Mouse (Mus musculus) thymus, adult 2 months (tissue): ENCODE results near the gene Gm10570. TPM values are rescaled to one million over a fixed set of nuclear protein-coding genes. Genes with fewer than 3 reads are reported as not detected.

ENCODE experiments used
- DNase-seq: peaks from one replicate; pipeline ENCODE4 v3.0.0; 2021
- H3K27ac ChIP-seq: fragments of 200-500 bp; 2 replicates; pipeline ENCODE4 v1.5.1; 2012; ENCODE audit warnings: low read length, control low read depth; ENCODE audit not compliant: control insufficient read depth, insufficient read depth
- H3K27me3 ChIP-seq: fragments of 200-500 bp; 2 replicates; pipeline ENCODE4 v1.6.1; 2012; ENCODE audit warnings: mild to moderate bottlenecking, low read length, moderate library complexity, mixed read lengths; ENCODE audit not compliant: control insufficient read depth, insufficient read depth
- H3K36me3 ChIP-seq: fragments of 200-500 bp; 2 replicates; pipeline ENCODE4 v1.6.1; 2012; ENCODE audit warnings: mild to moderate bottlenecking, low read length, moderate library complexity; ENCODE audit not compliant: control insufficient read depth, insufficient read depth
- H3K4me1 ChIP-seq: fragments of 200-500 bp; replicated peaks from 2 replicates; pipeline ENCODE4 v1.6.1; 2012; ENCODE audit warnings: low read length; ENCODE audit not compliant: control insufficient read depth, insufficient read depth
- H3K4me3 ChIP-seq: fragments of 200-500 bp; 2 replicates; pipeline ENCODE4 v1.5.1; 2012; ENCODE audit warnings: mild to moderate bottlenecking, low read length, control low read depth, moderate library complexity; ENCODE audit not compliant: control insufficient read depth, insufficient read depth
- CTCF ChIP-seq: fragments of 200-500 bp; IDR thresholded peaks from 2 replicates; pipeline ENCODE4 v1.5.1; 2012; ENCODE audit warnings: mild to moderate bottlenecking, control low read depth, low read length, moderate library complexity, borderline replicate concordance; ENCODE audit not compliant: control insufficient read depth, poor library complexity, insufficient read depth; ENCODE audit errors: extremely low read depth
- POLR2A ChIP-seq: fragments of 200-500 bp; IDR thresholded peaks from 2 replicates; pipeline ENCODE4 v1.6.1; 2012; ENCODE audit warnings: mild to moderate bottlenecking, low read length, control low read depth, moderate library complexity; ENCODE audit not compliant: control insufficient read depth, poor library complexity, insufficient read depth; ENCODE audit errors: extremely low read depth
- WGBS: fragments of 180-500 bp; shearing (Covaris S2); methylation state at CpG from one replicate; pipeline ENCODE4 v1.1.7; 2018; 5-methylcytosine and 5-hydroxymethylcytosine counted together
- polyA plus RNA-seq: library from polyadenylated mRNA; depleted of rRNA; stranded (reverse); fragments of >200 nt; gene quantifications from 2 replicates; pipeline ENCODE4 v1.2.3, GENCODE M21; 2012; rRNA removed

The Gm10570 gene
- polyA plus RNA-seq, 1 experiment: not detected

GRCm38 (mm10) chr4:130267069-130267468 is 41.4 kb downstream of the Gm10570 start:
- Histone ChIP-seq H3K27me3 (no peaks in the 10 kb centered on the region), H3K4me3 (no peak overlapping the region), H3K27ac (no peak overlapping the region), H3K36me3 (no peaks in the 10 kb centered on the region), H3K4me1 (no peaks in the 10 kb centered on the region)
- TF ChIP-seq CTCF (no peak), POLR2A (no peak)
- DNase-seq: no peak
- 91% methylated on average over 7 of the region's 7 CpGs for WGBS

DNA sequence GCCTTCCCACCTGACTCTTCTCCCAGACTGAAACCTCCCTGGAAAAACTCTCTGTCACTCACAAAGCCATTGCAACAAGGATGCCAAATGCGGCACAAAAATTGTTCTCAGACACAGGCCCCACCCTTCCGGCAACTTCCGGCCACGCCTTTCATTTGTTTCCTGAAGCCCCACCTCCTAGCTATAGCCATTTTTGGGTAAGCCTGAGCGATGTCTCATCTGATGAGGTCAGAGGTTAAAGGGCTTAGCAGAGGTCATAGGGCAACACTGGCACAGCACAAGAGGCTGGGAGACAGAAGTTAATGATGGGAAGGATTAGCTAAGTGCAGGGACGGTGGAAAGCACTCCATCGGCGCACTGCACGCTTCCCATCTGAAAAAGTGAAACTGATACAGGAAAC is 41.9 kb downstream of the Gm10570 start:
- Histone ChIP-seq H3K27me3 (no peaks in the 10 kb centered on the region), H3K4me3 (no peak overlapping the region), H3K27ac (no peak overlapping the region), H3K36me3 (no peaks in the 10 kb centered on the region), H3K4me1 (no peaks in the 10 kb centered on the region)
- WGBS: 81% methylated on average over 9 of the region's 9 CpGs
- DNase-seq: no peak
- TF ChIP-seq POLR2A: no peak
- TF ChIP-seq CTCF: no peak

- Histone ChIP-seq H3K4me3 (no peak overlapping the region), H3K27ac (no peak overlapping the region), H3K4me1 (no peaks in the 10 kb centered on the region), H3K36me3 (no peaks in the 10 kb centered on the region), H3K27me3 (no peaks in the 10 kb centered on the region)
- TF ChIP-seq CTCF (peak; percentile 71; the same call in 1 of the 2 replicates), POLR2A (no peak)
- peak; percentile 63 for DNase-seq
- 8% methylated on average over 24 of the region's 24 CpGs for WGBS
Observed at GRCm38 (mm10) chr4:130264698-130265349, 43.6 kb downstream of the Gm10570 start.

DNA sequence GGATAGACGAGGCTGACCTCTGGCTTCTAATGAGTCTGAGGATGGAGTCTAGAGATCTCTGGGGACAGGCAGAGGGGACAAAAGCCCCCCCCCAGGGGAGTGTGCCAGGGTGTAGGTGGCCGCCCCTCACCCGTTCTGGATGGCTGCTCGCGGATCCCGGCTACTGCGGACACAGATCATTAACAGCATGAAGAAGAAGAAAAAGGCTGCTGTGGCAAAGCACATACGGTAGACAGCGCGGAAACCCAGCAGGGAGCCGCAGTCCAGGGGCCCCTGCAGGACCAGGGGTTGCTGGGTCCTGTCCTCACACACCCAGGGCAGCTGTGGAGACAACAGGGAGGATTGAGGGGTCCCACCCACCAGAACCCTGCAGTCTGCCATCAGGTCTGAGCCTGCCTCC is 44.3 kb downstream of the Gm10570 start:
- Histone ChIP-seq H3K4me1 (no peaks in the 10 kb centered on the region), H3K27me3 (no peaks in the 10 kb centered on the region), H3K4me3 (no peak overlapping the region), H3K27ac (no peak overlapping the region), H3K36me3 (no peaks in the 10 kb centered on the region)
- 42% methylated on average over 11 of the region's 11 CpGs for WGBS
- DNase-seq: no peak
- TF ChIP-seq CTCF (no peak), POLR2A (no peak)

DNA sequence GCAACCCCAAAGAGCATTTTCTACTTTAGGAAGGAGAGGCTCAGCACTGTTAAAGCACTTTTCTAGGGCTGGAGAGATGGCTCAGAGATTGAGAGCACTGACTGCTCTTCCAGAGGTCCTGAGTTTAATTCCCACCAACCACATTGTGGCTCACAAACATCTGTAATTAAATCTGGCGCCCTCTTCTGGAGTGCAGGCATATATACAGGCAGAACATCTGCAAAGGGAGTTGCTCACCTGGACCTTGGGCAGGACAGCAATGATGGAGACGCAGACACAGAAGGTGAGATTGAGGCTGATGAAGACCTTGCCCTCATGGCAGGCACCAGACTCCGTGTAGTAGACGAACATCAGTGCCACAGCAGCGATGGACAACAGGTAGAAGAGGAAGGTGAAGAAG is 48.1 kb downstream of the Gm10570 start:
- Histone ChIP-seq H3K27ac (no peak overlapping the region), H3K4me1 (no peaks in the 10 kb centered on the region), H3K27me3 (no peaks in the 10 kb centered on the region), H3K4me3 (no peak overlapping the region), H3K36me3 (no peaks in the 10 kb centered on the region)
- TF ChIP-seq CTCF (no peak), POLR2A (no peak)
- DNase-seq: no peak
- WGBS: 35% methylated on average over 5 of the region's 5 CpGs

Other genes with a start within 250 kb of the Gm10570 start
- gene Pef1, start 206.1 kb downstream of the Gm10570 start, polyA plus RNA-seq: 103 and 105 TPM in 2 replicates
- gene Hcrtr1, start 169.3 kb downstream of the Gm10570 start, polyA plus RNA-seq: 0.30 and 1.1 TPM in 2 replicates
- gene Tinagl1, start 133.6 kb downstream of the Gm10570 start, polyA plus RNA-seq: 32.7 and 40.3 TPM in 2 replicates
- 0.13 and 0.32 TPM in 2 replicates for gene Gm853, start 86.3 kb downstream of the Gm10570 start, polyA plus RNA-seq
- gene Serinc2, start 29.5 kb downstream of the Gm10570 start, polyA plus RNA-seq: 13.3 and 16.5 TPM in 2 replicates
- gene Fabp3, start 79 bp downstream of the Gm10570 start, polyA plus RNA-seq: 18.3 and 222 TPM in 2 replicates
- gene Zcchc17, start 51.3 kb upstream of the Gm10570 start, polyA plus RNA-seq: 34.3 and 36.8 TPM in 2 replicates
- 78.4 and 83.6 TPM in 2 replicates for gene Snrnp40, start 51.5 kb upstream of the Gm10570 start, polyA plus RNA-seq